ENCODE assay signal across 23 mouse cellular contexts in genomic region chrX:101976931-101977330, GRCm38 (mm10).
DNase-seq lines count a peak whose midpoint lies in the region; ATAC-seq lines count a peak whose summit lies in the region.
"Had no signal": no experiment of that assay in that cellular context is flagged by ENCODE, and none has a peak within 500 bp of the region (broad histone marks: within the 10 kb centered on the region; RNA-seq: fewer than 3 reads in every experiment).

No protein-coding gene starts in this region.

- H3K4me3 ChIP-seq in forebrain, embryonic 10.5 days = no peak overlapping the region
- no peak overlapping the region for H3K4me3 ChIP-seq in forebrain, embryonic 15.5 days
- no peak overlapping the region for H3K4me3 ChIP-seq in hindbrain, embryonic 11.5 days (ENCODE audit: low read depth, low read length)
- H3K4me3 ChIP-seq in hindbrain, embryonic 13.5 days = no peak overlapping the region
- H3K4me3 ChIP-seq: embryonic facial prominence, embryonic 10.5 days; gastrocnemius, adult 2 months; heart, embryonic 13.5 days; hindbrain, embryonic 15.5 days had no signal

- no peaks in the 10 kb centered on the region for H3K9me3 ChIP-seq in forebrain, embryonic 10.5 days
- no peaks in the 10 kb centered on the region for H3K9me3 ChIP-seq in forebrain, embryonic 15.5 days
- no peaks in the 10 kb centered on the region for H3K9me3 ChIP-seq in hindbrain, embryonic 11.5 days (ENCODE audit: control insufficient read depth, low read length)
- no peaks in the 10 kb centered on the region for H3K9me3 ChIP-seq in hindbrain, embryonic 13.5 days
- H3K9me3 ChIP-seq: G1E; heart, embryonic 13.5 days; hindbrain, embryonic 15.5 days had no signal

- no peak overlapping the region for H3K9ac ChIP-seq in forebrain, embryonic 15.5 days (replicated peaks)
- H3K9ac ChIP-seq in hindbrain, embryonic 11.5 days (ENCODE audit: low read depth, low read length) = no peak overlapping the region
- no peak overlapping the region for H3K9ac ChIP-seq in hindbrain, embryonic 13.5 days
- H3K9ac ChIP-seq: forebrain, postnatal 0 days; heart, embryonic 13.5 days; hindbrain, embryonic 15.5 days had no signal

- no peaks in the 10 kb centered on the region for H3K36me3 ChIP-seq in forebrain, embryonic 10.5 days (replicated peaks)
- no peaks in the 10 kb centered on the region for H3K36me3 ChIP-seq in forebrain, embryonic 15.5 days
- H3K36me3 ChIP-seq in hindbrain, embryonic 11.5 days (ENCODE audit: control insufficient read depth, insufficient read depth, low read length) = no peaks in the 10 kb centered on the region
- H3K36me3 ChIP-seq in hindbrain, embryonic 13.5 days = no peaks in the 10 kb centered on the region
- H3K36me3 ChIP-seq: embryonic facial prominence, embryonic 10.5 days; G1E; heart, embryonic 13.5 days; hindbrain, embryonic 15.5 days had no signal

- no peak overlapping the region for H3K4me2 ChIP-seq in forebrain, embryonic 15.5 days (replicated peaks)
- no peak overlapping the region for H3K4me2 ChIP-seq in hindbrain, embryonic 11.5 days (replicated peaks; ENCODE audit: low read depth, low read length)
- no peak overlapping the region for H3K4me2 ChIP-seq in hindbrain, embryonic 13.5 days
- H3K4me2 ChIP-seq: heart, embryonic 13.5 days; hindbrain, embryonic 15.5 days had no signal

- DNase-seq in forebrain, embryonic 10.5 days (ENCODE audit: extremely low spot score, low spot score) = peak; percentile 39
- DNase-seq in hindbrain, embryonic 11.5 days (ENCODE audit: low spot score) = peak; percentile 45
- peak; percentile 44 for DNase-seq in embryo, embryonic 9.5 days (ENCODE audit: extremely low spot score)
- no peak for DNase-seq in frontal cortex, postnatal 10 days (ENCODE audit: low spot score in 2 of 2)
- no peak for DNase-seq in spleen, postnatal 10 days (ENCODE audit: low spot score in 2 of 2)
- DNase-seq: adrenal gland, postnatal 10 days; B cell, adult 2 months; cerebellum, adult 11 months; cerebellum, adult 9-11 months; forebrain, postnatal 0 days; gastrocnemius, adult 2 months; gastrocnemius, postnatal 25 days; heart, postnatal 4 days; kidney, adult 8-10 months had no signal

- no peaks in the 10 kb centered on the region for H3K4me1 ChIP-seq in forebrain, embryonic 10.5 days
- H3K4me1 ChIP-seq in forebrain, embryonic 15.5 days = no peaks in the 10 kb centered on the region
- no peaks in the 10 kb centered on the region for H3K4me1 ChIP-seq in hindbrain, embryonic 11.5 days (replicated peaks; ENCODE audit: control insufficient read depth, insufficient read depth, low read length)
- no peaks in the 10 kb centered on the region for H3K4me1 ChIP-seq in hindbrain, embryonic 13.5 days (replicated peaks)
- H3K4me1 ChIP-seq: hindbrain, embryonic 15.5 days had no signal

- no peak for ATAC-seq in forebrain, embryonic 15.5 days (replicated peaks)
- ATAC-seq in hindbrain, embryonic 11.5 days (ENCODE audit: low FRiP score) = no peak
- ATAC-seq in hindbrain, embryonic 13.5 days (ENCODE audit: low FRiP score) = no peak
- ATAC-seq: CD4-positive, CD25-positive, alpha-beta regulatory T cell, adult 4 months; forebrain, postnatal 0 days; inflammation-experienced regulatory T-cells, adult 6 months; intestine, postnatal 0 days had no signal

- peaks cover 100% of the 10 kb centered on the region for H3K27me3 ChIP-seq in forebrain, embryonic 10.5 days (ENCODE audit: poor library complexity, severe bottlenecking)
- no peaks in the 10 kb centered on the region for H3K27me3 ChIP-seq in forebrain, embryonic 15.5 days
- H3K27me3 ChIP-seq in hindbrain, embryonic 11.5 days (ENCODE audit: control insufficient read depth, insufficient read depth, low read length) = peaks cover 3% of the 10 kb centered on the region; the same call in 1 of the 2 replicates
- H3K27me3 ChIP-seq in hindbrain, embryonic 13.5 days = peaks cover 41% of the 10 kb centered on the region; the same call in 1 of the 2 replicates

- 40% methylated on average over 3 of the region's 3 CpGs for WGBS in forebrain, embryonic 10.5 days
- 36% methylated on average over 3 of the region's 3 CpGs for WGBS in forebrain, embryonic 15.5 days
- WGBS in hindbrain, embryonic 11.5 days = 31% methylated on average over 3 of the region's 3 CpGs
- 29% methylated on average over 3 of the region's 3 CpGs for WGBS in hindbrain, embryonic 13.5 days

- no peak overlapping the region for H3K27ac ChIP-seq in forebrain, embryonic 10.5 days
- H3K27ac ChIP-seq in forebrain, embryonic 15.5 days (replicated peaks) = no peak overlapping the region
- no peak overlapping the region for H3K27ac ChIP-seq in hindbrain, embryonic 11.5 days (ENCODE audit: low read depth, low read length)
- no peak overlapping the region for H3K27ac ChIP-seq in hindbrain, embryonic 13.5 days
- H3K27ac ChIP-seq: embryonic facial prominence, embryonic 10.5 days; gastrocnemius, adult 2 months; heart, embryonic 13.5 days; hindbrain, embryonic 15.5 days had no signal

Comparison
In these comparisons a context has a peak if more than half of its experiments do, and no peak if none do; other contexts are left out.
1. DNase-seq: peak in forebrain, embryonic 10.5 days (single experiment), hindbrain, embryonic 11.5 days (single experiment) and embryo, embryonic 9.5 days (single experiment); none in frontal cortex, postnatal 10 days (0 of 2) and spleen, postnatal 10 days (0 of 2).